Mouse (Mus musculus) heart, embryonic 11.5 days (tissue): ENCODE measurements around the gene Nsl1. TPM values are rescaled to one million over a fixed set of nuclear protein-coding genes. Genes with fewer than 3 reads are reported as not detected.
A peak's percentile ranks its signal among the peaks of the same experiment; 100 is the strongest.

Experiments
- ATAC-seq: fragments of 200-750 bp; cut with Nextera tagmentation; replicated peaks from 2 replicates; pipeline ENCODE4 v1.8.0; 2017; ENCODE audit warnings: moderate library complexity; ENCODE audit not compliant: insufficient number of reproducible peaks, low FRiP score, low TSS enrichment
- H3K27ac ChIP-seq: fragments of 300-500 bp; sonication (generic); 2 replicates; pipeline ENCODE4 v1.5.1; 2014; ENCODE audit warnings: mild to moderate bottlenecking, low read depth, low read length
- H3K27me3 ChIP-seq: fragments of 300-500 bp; sonication (generic); 2 replicates; pipeline ENCODE4 v1.6.1; 2014; ENCODE audit warnings: mild to moderate bottlenecking, low read length, mixed read lengths; ENCODE audit not compliant: control insufficient read depth, insufficient read depth
- H3K36me3 ChIP-seq: fragments of 300-500 bp; sonication (generic); 2 replicates; pipeline ENCODE4 v1.6.1; 2014; ENCODE audit warnings: mild to moderate bottlenecking, low read length, moderate library complexity, mixed read lengths; ENCODE audit not compliant: control insufficient read depth, insufficient read depth
- H3K4me1 ChIP-seq: fragments of 300-500 bp; sonication (generic); 2 replicates; pipeline ENCODE4 v1.6.1; 2014; ENCODE audit warnings: low read length; ENCODE audit not compliant: control insufficient read depth, insufficient read depth
- H3K4me2 ChIP-seq: fragments of 300-500 bp; sonication (generic); 2 replicates; pipeline ENCODE4 v1.6.1; 2014; ENCODE audit warnings: mild to moderate bottlenecking, moderate library complexity
- H3K4me3 ChIP-seq: fragments of 300-500 bp; sonication (generic); 2 replicates; pipeline ENCODE4 v1.5.1; 2014; ENCODE audit warnings: low read depth, low read length
- H3K9ac ChIP-seq: fragments of 300-500 bp; sonication (generic); 2 replicates; pipeline ENCODE4 v1.6.1; 2014; ENCODE audit warnings: mild to moderate bottlenecking, low read depth, low read length, moderate library complexity
- H3K9me3 ChIP-seq: fragments of 300-500 bp; sonication (generic); replicated peaks from 2 replicates; pipeline ENCODE4 v1.6.1; 2016; ENCODE audit warnings: low read length; ENCODE audit not compliant: control insufficient read depth
- WGBS: fragments of 180-500 bp; shearing (Covaris S2); extraction: QIAGEN DNeasy Blood & Tissue Kit; methylation state at CpG from one replicate; pipeline ENCODE4 v1.1.7; 2014; ENCODE audit not compliant: insufficient replicate concordance; 5-methylcytosine and 5-hydroxymethylcytosine counted together
- polyA plus RNA-seq: library from polyadenylated mRNA; unstranded; fragments of >200 nt; fragmentation: Nextera tagmentation; extraction: Ambion mirVana; gene quantifications from 2 replicates; pipeline ENCODE4 v1.2.1, GENCODE M21; 2014

The Nsl1 gene
- polyA plus RNA-seq, 1 experiment from 2014 or later, result 14.0 TPM

DNA sequence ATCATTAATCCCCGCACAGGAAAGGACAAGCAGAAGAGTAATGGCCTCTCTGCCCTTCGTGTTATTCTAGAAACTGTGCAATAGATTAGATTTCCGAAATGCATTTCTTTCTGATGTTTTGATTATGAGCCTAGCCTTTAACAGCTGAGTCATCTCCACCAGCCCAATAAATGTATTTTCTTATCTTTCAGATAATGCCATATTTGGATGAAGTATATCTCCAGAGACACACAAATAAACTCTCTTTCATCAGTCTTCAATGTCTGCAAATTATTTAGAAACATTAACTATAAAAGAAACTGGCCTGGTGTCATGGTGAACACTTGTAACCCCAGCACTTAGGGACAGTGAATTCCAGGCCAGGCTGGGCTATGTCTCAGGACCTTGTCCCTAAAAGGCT lies 20.1 kb upstream of the Nsl1 start:
- Histone ChIP-seq H3K4me3 (no peak overlapping the region), H3K27me3 (no peaks in the 10 kb centered on the region), H3K4me1 (no peaks in the 10 kb centered on the region), H3K36me3 (no peaks in the 10 kb centered on the region), H3K9me3 (no peaks in the 10 kb centered on the region), H3K9ac (no peak overlapping the region), H3K27ac (no peak overlapping the region), H3K4me2 (no peak overlapping the region)
- WGBS, result 67% methylated on average over 3 of the region's 3 CpGs
- ATAC-seq, result no peak

GRCm38 (mm10) chr1:191045264-191045663 lies 17.5 kb upstream of the Nsl1 start:
- 89% methylated on average over 2 of the region's 2 CpGs for WGBS
- no peaks in the 10 kb centered on the region for H3K36me3 ChIP-seq
- no peaks in the 10 kb centered on the region for H3K9me3 ChIP-seq
- H3K27ac ChIP-seq, result no peak overlapping the region
- no peak overlapping the region for H3K4me2 ChIP-seq
- no peaks in the 10 kb centered on the region for H3K27me3 ChIP-seq
- no peak overlapping the region for H3K9ac ChIP-seq
- no peak for ATAC-seq
- no peaks in the 10 kb centered on the region for H3K4me1 ChIP-seq
- no peak overlapping the region for H3K4me3 ChIP-seq

GRCm38 (mm10) chr1:191046231-191046824 lies 16.5 kb upstream of the Nsl1 start:
- no peak for ATAC-seq
- no peak overlapping the region for H3K4me2 ChIP-seq
- H3K27ac ChIP-seq, result no peak overlapping the region
- H3K4me3 ChIP-seq, result no peak overlapping the region
- no peaks in the 10 kb centered on the region for H3K36me3 ChIP-seq
- 73% methylated on average over 7 of the region's 7 CpGs for WGBS
- no peaks in the 10 kb centered on the region for H3K4me1 ChIP-seq
- no peaks in the 10 kb centered on the region for H3K27me3 ChIP-seq
- no peak overlapping the region for H3K9ac ChIP-seq
- H3K9me3 ChIP-seq, result no peaks in the 10 kb centered on the region

DNA sequence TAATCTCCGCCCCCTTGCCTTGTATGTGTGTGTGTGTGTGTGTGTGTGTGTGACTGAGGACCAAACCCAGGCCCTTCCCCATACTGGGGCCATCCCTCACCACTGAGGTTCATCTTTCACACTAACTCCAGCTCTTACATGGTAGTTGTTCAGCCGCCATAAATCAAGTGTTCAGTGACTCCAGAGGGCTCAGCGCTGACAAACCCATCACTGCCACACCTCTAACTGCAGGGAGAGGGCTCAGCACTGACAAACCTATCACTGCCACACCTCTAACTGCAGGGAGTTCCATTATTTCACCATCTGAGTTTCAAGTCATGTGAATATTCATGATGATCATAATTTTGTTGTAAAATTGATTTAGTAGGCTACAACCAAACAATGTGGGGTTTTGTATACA lies 9.3 kb upstream of the Nsl1 start:
- no peak overlapping the region for H3K4me2 ChIP-seq
- no peak overlapping the region for H3K27ac ChIP-seq
- 66% methylated on average over 3 of the region's 3 CpGs for WGBS
- H3K36me3 ChIP-seq, result no peaks in the 10 kb centered on the region
- peak; percentile 66; the same call in 1 of the 2 replicates for ATAC-seq
- H3K27me3 ChIP-seq, result no peaks in the 10 kb centered on the region
- no peaks in the 10 kb centered on the region for H3K9me3 ChIP-seq
- no peak overlapping the region for H3K9ac ChIP-seq
- H3K4me3 ChIP-seq, result no peak overlapping the region
- no peaks in the 10 kb centered on the region; the same call in 1 of the 2 replicates for H3K4me1 ChIP-seq

DNA sequence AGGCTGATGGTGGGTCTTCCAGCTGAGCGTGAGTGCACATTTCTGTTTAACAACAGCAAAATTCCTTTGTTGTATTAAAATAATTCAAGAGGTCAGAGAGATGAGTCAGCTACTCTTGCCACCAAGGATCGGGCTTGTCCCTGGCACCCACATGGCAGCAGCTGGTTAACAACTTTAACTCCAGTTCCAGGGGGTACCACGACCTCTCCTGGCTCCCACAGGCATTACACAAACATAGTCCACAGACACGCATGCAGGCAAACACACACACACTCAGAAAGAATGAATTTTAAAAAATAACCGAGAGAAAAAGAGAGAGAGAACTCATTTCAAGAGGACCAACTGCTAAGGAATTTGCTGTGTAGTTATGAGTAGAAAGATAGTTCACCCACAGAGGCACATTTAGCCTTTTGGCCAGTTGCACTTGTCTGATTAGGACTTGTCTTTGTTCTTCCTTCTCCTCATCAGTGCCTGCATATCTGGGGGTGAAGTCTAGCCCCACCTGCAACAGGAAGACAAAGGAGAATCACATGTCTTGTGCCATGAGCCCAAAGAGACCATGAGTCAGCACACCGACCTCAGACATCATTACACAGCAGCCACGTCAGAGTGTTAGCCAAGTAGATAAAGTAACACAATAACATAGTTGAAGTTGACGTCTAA lies 7.8 kb upstream of the Nsl1 start:
- WGBS, result 67% methylated on average over 8 of the region's 8 CpGs
- Histone ChIP-seq H3K9ac (no peak overlapping the region), H3K27ac (peak overlapping the region; percentile 87), H3K4me2 (peak overlapping the region; percentile 22), H3K36me3 (no peaks in the 10 kb centered on the region), H3K27me3 (no peaks in the 10 kb centered on the region), H3K4me3 (no peak overlapping the region), H3K9me3 (no peaks in the 10 kb centered on the region), H3K4me1 (no peaks in the 10 kb centered on the region; the same call in 1 of the 2 replicates)
- ATAC-seq, result peak; percentile 89

GRCm38 (mm10) chr1:191055533-191055873 lies 7.3 kb upstream of the Nsl1 start:
- no peak overlapping the region for H3K9ac ChIP-seq
- no peaks in the 10 kb centered on the region for H3K27me3 ChIP-seq
- no peak overlapping the region for H3K4me3 ChIP-seq
- no peaks in the 10 kb centered on the region for H3K36me3 ChIP-seq
- peak overlapping the region; percentile 87 for H3K27ac ChIP-seq
- H3K4me1 ChIP-seq, result no peaks in the 10 kb centered on the region; the same call in 1 of the 2 replicates
- WGBS, result 61% methylated on average over 2 of the region's 2 CpGs
- H3K9me3 ChIP-seq, result no peaks in the 10 kb centered on the region
- H3K4me2 ChIP-seq, result no peak overlapping the region
- ATAC-seq, result peak; percentile 12; the same call in 1 of the 2 replicates

- Histone ChIP-seq H3K4me3 (no peak overlapping the region), H3K27me3 (no peaks in the 10 kb centered on the region), H3K9ac (no peak overlapping the region), H3K36me3 (no peaks in the 10 kb centered on the region), H3K9me3 (no peaks in the 10 kb centered on the region), H3K4me2 (no peak overlapping the region), H3K4me1 (no peaks in the 10 kb centered on the region; the same call in 1 of the 2 replicates), H3K27ac (no peak overlapping the region)
- ATAC-seq, result no peak
- WGBS, result 60% methylated on average over 3 of the region's 3 CpGs
Measured at GRCm38 (mm10) chr1:191057461-191057860, 5.4 kb upstream of the Nsl1 start.

GRCm38 (mm10) chr1:191062241-191062780 lies 501 bp upstream of the Nsl1 start:
- WGBS, result 9% methylated on average over 15 of the region's 15 CpGs
- Histone ChIP-seq H3K27ac (no peak overlapping the region; the same call in 1 of the 2 replicates), H3K4me2 (peak overlapping the region; percentile 75), H3K36me3 (peaks cover 5% of the 10 kb centered on the region; the same call in 1 of the 2 replicates), H3K9me3 (no peaks in the 10 kb centered on the region), H3K27me3 (no peaks in the 10 kb centered on the region), H3K9ac (peak overlapping the region; percentile 93), H3K4me1 (peaks cover 4% of the 10 kb centered on the region), H3K4me3 (peak overlapping the region; percentile 94)
- no peak for ATAC-seq
